Comparison of ENCODE assay signal across 26 mouse cellular contexts in genomic region chr1:90386792-90387191, GRCm38 (mm10).
"Had no signal": no experiment of that assay in that cellular context is flagged by ENCODE, and none has a peak within 500 bp of the region (broad histone marks: within the 10 kb centered on the region; RNA-seq: fewer than 3 reads in every experiment).

No protein-coding gene starts in this region.

- H3K27me3 ChIP-seq: hindbrain, embryonic 12.5 days; liver, embryonic 12.5 days had no signal

- H3K9ac ChIP-seq: heart, embryonic 12.5 days; hindbrain, embryonic 12.5 days; hindbrain, embryonic 14.5 days; kidney, embryonic 15.5 days; limb, embryonic 12.5 days; liver, embryonic 12.5 days; liver, embryonic 14.5 days had no signal

- H3K9me3 ChIP-seq: heart, embryonic 10.5 days; heart, embryonic 12.5 days; hindbrain, embryonic 10.5 days; hindbrain, embryonic 12.5 days; kidney, embryonic 15.5 days; limb, embryonic 12.5 days; liver, embryonic 12.5 days had no signal

- DNase-seq: gastrocnemius, adult 2 months; gastrocnemius, postnatal 10 days; gastrocnemius, postnatal 25 days; heart, adult 18-20 months; heart, postnatal 10 days; heart, postnatal 4 days; kidney, adult 11 months; kidney, adult 2 months; kidney, adult 9 months; kidney, postnatal 14 days; kidney, postnatal 36 days; layer of hippocampus, postnatal 36 days; left cerebral cortex, postnatal 4 days; liver had no signal

- H3K4me2 ChIP-seq: heart, embryonic 12.5 days; hindbrain, embryonic 12.5 days; hindbrain, embryonic 14.5 days; kidney, embryonic 15.5 days; limb, embryonic 12.5 days; liver, embryonic 12.5 days had no signal

- H3K36me3 ChIP-seq: heart, embryonic 10.5 days; heart, embryonic 12.5 days; hindbrain, embryonic 10.5 days; hindbrain, embryonic 12.5 days; kidney, embryonic 15.5 days; limb, embryonic 12.5 days; liver, embryonic 12.5 days had no signal

- ATAC-seq: hindbrain, postnatal 0 days; intestine, embryonic 16.5 days; liver, embryonic 12.5 days had no signal

- H3K4me1 ChIP-seq: heart, embryonic 10.5 days; heart, embryonic 12.5 days; hindbrain, embryonic 10.5 days; hindbrain, embryonic 12.5 days; kidney, embryonic 15.5 days; limb, embryonic 12.5 days; liver, embryonic 12.5 days had no signal

- H3K4me3 ChIP-seq: gastrocnemius, adult 2 months; heart, embryonic 10.5 days; heart, embryonic 12.5 days; hindbrain, embryonic 10.5 days; hindbrain, embryonic 12.5 days; kidney, embryonic 15.5 days; limb, embryonic 12.5 days; liver, embryonic 12.5 days had no signal

- H3K27ac ChIP-seq: gastrocnemius, adult 2 months; heart, embryonic 10.5 days; hindbrain, embryonic 10.5 days; hindbrain, embryonic 12.5 days; hindbrain, embryonic 14.5 days; hindbrain, postnatal 0 days; kidney, embryonic 15.5 days; kidney, postnatal 0 days; limb, embryonic 12.5 days; liver, embryonic 12.5 days; liver, embryonic 14.5 days had no signal
